ENCODE assay signal across 23 mouse cellular contexts in the genomic region with DNA sequence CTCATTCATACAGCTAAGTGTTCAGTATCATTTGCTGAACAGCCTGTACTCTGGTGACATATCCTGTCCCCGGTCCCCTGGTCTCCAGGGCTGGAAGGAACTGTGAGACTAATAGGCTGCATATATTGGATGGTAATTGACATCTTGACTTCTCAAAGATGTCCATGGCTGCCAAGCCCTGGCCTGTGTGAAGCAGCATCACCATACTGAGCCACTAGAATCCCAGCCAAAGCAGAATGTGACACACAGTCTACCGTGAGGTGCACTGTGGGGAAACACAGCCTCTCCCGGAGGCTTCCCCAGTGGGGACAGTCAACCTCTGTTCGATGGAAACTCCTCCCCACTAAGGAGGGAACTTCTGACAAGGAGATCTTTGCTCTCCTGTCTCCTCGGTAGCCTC. TPM values are rescaled to one million over a fixed set of nuclear protein-coding genes. Genes with fewer than 3 reads are reported as not detected.
DNase-seq lines count a peak whose midpoint lies in the region; ATAC-seq lines count a peak whose summit lies in the region.
"Had no signal": no experiment of that assay in that cellular context is flagged by ENCODE, and none has a peak within 500 bp of the region (broad histone marks: within the 10 kb centered on the region; RNA-seq: fewer than 3 reads in every experiment).

No protein-coding gene starts in this region.

- ATAC-seq in forebrain, embryonic 12.5 days (ENCODE audit: low FRiP score) = no peak
- no peak for ATAC-seq in hindbrain, embryonic 13.5 days (ENCODE audit: low FRiP score)
- ATAC-seq in midbrain, embryonic 15.5 days (replicated peaks) = no peak
- no peak for ATAC-seq in CD4-positive, CD25-positive, alpha-beta regulatory T cell, adult 4 months

- H3K27ac ChIP-seq in forebrain, embryonic 12.5 days = peak overlapping the region; percentile 94
- peak overlapping the region; percentile 35; the same call in 1 of the 2 replicates for H3K27ac ChIP-seq in hindbrain, embryonic 13.5 days
- H3K27ac ChIP-seq in midbrain, embryonic 15.5 days = peak overlapping the region; percentile 47; the same call in 1 of the 2 replicates
- H3K27ac ChIP-seq: embryonic facial prominence, embryonic 12.5 days; gastrocnemius, adult 2 months; heart, embryonic 15.5 days; stomach, embryonic 15.5 days had no signal

- 79% methylated on average over 5 of the region's 5 CpGs for WGBS in forebrain, embryonic 12.5 days
- WGBS in hindbrain, embryonic 13.5 days = 64% methylated on average over 5 of the region's 5 CpGs
- 66% methylated on average over 5 of the region's 5 CpGs for WGBS in midbrain, embryonic 15.5 days

- H3K9me3 ChIP-seq in forebrain, embryonic 12.5 days = no peaks in the 10 kb centered on the region
- no peaks in the 10 kb centered on the region for H3K9me3 ChIP-seq in hindbrain, embryonic 13.5 days
- no peaks in the 10 kb centered on the region for H3K9me3 ChIP-seq in midbrain, embryonic 15.5 days
- H3K9me3 ChIP-seq: embryonic facial prominence, embryonic 12.5 days; heart, embryonic 15.5 days; hindbrain, embryonic 15.5 days; stomach, embryonic 15.5 days had no signal

- H3K4me1 ChIP-seq in forebrain, embryonic 12.5 days = peaks cover 34% of the 10 kb centered on the region
- H3K4me1 ChIP-seq in hindbrain, embryonic 13.5 days (replicated peaks) = peaks cover 31% of the 10 kb centered on the region
- peaks cover 25% of the 10 kb centered on the region for H3K4me1 ChIP-seq in midbrain, embryonic 15.5 days
- H3K4me1 ChIP-seq: heart, embryonic 15.5 days; stomach, embryonic 15.5 days had no signal

- no peak overlapping the region for H3K9ac ChIP-seq in forebrain, embryonic 12.5 days
- no peak overlapping the region; the same call in 1 of the 2 replicates for H3K9ac ChIP-seq in hindbrain, embryonic 13.5 days
- H3K9ac ChIP-seq in midbrain, embryonic 15.5 days = peak overlapping the region; percentile 18; the same call in 1 of the 2 replicates
- H3K9ac ChIP-seq: embryonic facial prominence, embryonic 12.5 days; heart, embryonic 15.5 days; hindbrain, embryonic 15.5 days; stomach, embryonic 15.5 days had no signal

- intact Hi-C loops in left cerebral cortex, postnatal 14 days (cut with DNase I) = loop anchor here (5.0 kb wide), 1 partner anchor 122 kb away; no protein-coding TSS in a partner anchor

- H3K27me3 ChIP-seq in forebrain, embryonic 12.5 days = no peaks in the 10 kb centered on the region
- H3K27me3 ChIP-seq in hindbrain, embryonic 13.5 days = no peaks in the 10 kb centered on the region
- H3K27me3 ChIP-seq in midbrain, embryonic 15.5 days (replicated peaks) = no peaks in the 10 kb centered on the region
- H3K27me3 ChIP-seq: embryonic facial prominence, embryonic 12.5 days; heart, embryonic 15.5 days; hindbrain, embryonic 15.5 days; stomach, embryonic 15.5 days had no signal

- no peak overlapping the region for H3K4me3 ChIP-seq in forebrain, embryonic 12.5 days (replicated peaks)
- no peak overlapping the region for H3K4me3 ChIP-seq in hindbrain, embryonic 13.5 days
- H3K4me3 ChIP-seq in midbrain, embryonic 15.5 days = no peak overlapping the region
- H3K4me3 ChIP-seq: embryonic facial prominence, embryonic 12.5 days; gastrocnemius, adult 2 months; heart, embryonic 15.5 days; hindbrain, embryonic 15.5 days; stomach, embryonic 15.5 days had no signal

- no peak overlapping the region for H3K4me2 ChIP-seq in forebrain, embryonic 12.5 days
- H3K4me2 ChIP-seq in hindbrain, embryonic 13.5 days = no peak overlapping the region
- H3K4me2 ChIP-seq in midbrain, embryonic 15.5 days = no peak overlapping the region
- H3K4me2 ChIP-seq: embryonic facial prominence, embryonic 12.5 days; heart, embryonic 15.5 days; hindbrain, embryonic 15.5 days; stomach, embryonic 15.5 days had no signal

- DNase-seq in cerebellum, postnatal 10 days = peak; percentile 65 to 74
- no peak for DNase-seq in cerebellum, postnatal 36 days
- no peak for DNase-seq in left cerebral cortex, postnatal 14 days (ENCODE audit: low spot score in 2 of 2)
- DNase-seq in lung, postnatal 10 days = no peak
- DNase-seq: cerebellum, postnatal 25 days; gastrocnemius, adult 2 months; heart, adult 11 months; kidney, adult 11 months; kidney, postnatal 10 days; lung, adult 18-20 months; lung, postnatal 36 days; spleen, adult 18-20 months; thymus, postnatal 14 days had no signal

- H3K36me3 ChIP-seq in forebrain, embryonic 12.5 days (replicated peaks) = peaks cover 37% of the 10 kb centered on the region
- peaks cover 33% of the 10 kb centered on the region for H3K36me3 ChIP-seq in hindbrain, embryonic 13.5 days
- H3K36me3 ChIP-seq in midbrain, embryonic 15.5 days (replicated peaks) = 0 out of 2 replicates have a peak, but pooled peaks cover 10% of the 10 kb centered on the region
- H3K36me3 ChIP-seq: embryonic facial prominence, embryonic 12.5 days had no signal

RNA-seq across cellular contexts. Expression of a gene that starts 20.6 kb away (rescaled TPM):
- polyA plus RNA-seq in forebrain, embryonic 12.5 days (2016; fragmentation: Nextera tagmentation; extraction: Ambion mirVana) = 83.7 and 85.6 TPM in 2 replicates
- polyA plus RNA-seq in hindbrain, embryonic 13.5 days (2015; fragmentation: Nextera tagmentation; extraction: Ambion mirVana) = 72.0 and 73.4 TPM in 2 replicates
- 68.2 and 68.6 TPM in 2 replicates for polyA plus RNA-seq in midbrain, embryonic 15.5 days (2015; fragmentation: Nextera tagmentation; extraction: Ambion mirVana)
- polyA plus RNA-seq in CD4-positive, CD25-positive, alpha-beta regulatory T cell, adult 4 months (2017; shearing (Covaris generic)) = 10 to 100 TPM; 68.2 to 75.9 TPM
- total RNA-seq in left cerebral cortex, postnatal 14 days (2021) = 10 to 100 TPM; 45.4 to 47.9 TPM

RNA-seq across cellular contexts. Expression of a gene that starts 56.3 kb away (rescaled TPM):
- polyA plus RNA-seq in forebrain, embryonic 12.5 days (2016; fragmentation: Nextera tagmentation; extraction: Ambion mirVana) = 6.3 and 6.9 TPM in 2 replicates
- polyA plus RNA-seq in hindbrain, embryonic 13.5 days (2015; fragmentation: Nextera tagmentation; extraction: Ambion mirVana) = 15.1 and 19.0 TPM in 2 replicates
- polyA plus RNA-seq in midbrain, embryonic 15.5 days (2015; fragmentation: Nextera tagmentation; extraction: Ambion mirVana) = 25.1 and 25.8 TPM in 2 replicates
- not detected for polyA plus RNA-seq in CD4-positive, CD25-positive, alpha-beta regulatory T cell, adult 4 months (2017; shearing (Covaris generic))
- total RNA-seq in left cerebral cortex, postnatal 14 days (2021) = 10 to 100 TPM; 48.7 to 50.3 TPM
- total RNA-seq: gastrocnemius, adult 2 months; liver, adult 2 months; MEL had no signal
- polyA plus RNA-seq: heart, embryonic 15.5 days; liver, adult 2 months had no signal

Comparison
In these comparisons a context has a peak if more than half of its experiments do, and no peak if none do; other contexts are left out.
1. DNase-seq: peak in cerebellum, postnatal 10 days (2 of 2); none in cerebellum, postnatal 36 days (0 of 2), left cerebral cortex, postnatal 14 days (0 of 2) and lung, postnatal 10 days (single experiment).
2. H3K27ac ChIP-seq: peak in every context shown above with its lines; median percentile 94 in forebrain, embryonic 12.5 days; 47 in midbrain, embryonic 15.5 days; 35 in hindbrain, embryonic 13.5 days.